In the genomic region with DNA sequence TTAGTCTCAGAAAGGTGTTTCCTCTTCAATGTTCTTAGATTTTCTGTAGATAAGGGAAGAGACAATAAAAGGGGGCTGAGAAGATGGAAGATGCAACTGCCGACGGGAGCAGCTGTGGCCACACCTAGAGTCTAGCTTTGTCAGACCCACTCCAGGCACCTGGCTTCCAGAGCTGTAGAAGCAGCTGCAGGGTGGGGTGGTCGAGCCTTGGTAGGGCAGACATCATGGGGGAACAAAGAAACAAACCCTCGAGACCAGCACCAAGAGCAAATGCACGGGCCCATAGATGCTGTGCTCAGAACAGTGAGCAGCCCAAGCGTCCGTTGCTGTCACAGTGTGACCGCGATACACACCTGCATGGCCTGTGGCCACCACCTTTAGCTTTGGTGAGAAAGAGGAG, we compare ENCODE assay signal across 32 mouse cellular contexts. TPM values are rescaled to one million over a fixed set of nuclear protein-coding genes. Genes with fewer than 3 reads are reported as not detected.
DNase-seq lines count a peak whose midpoint lies in the region; ATAC-seq and TF ChIP-seq lines count a peak whose summit lies in the region.
"Had no signal": no experiment of that assay in that cellular context is flagged by ENCODE, and none has a peak within 500 bp of the region (broad histone marks: within the 10 kb centered on the region; RNA-seq: fewer than 3 reads in every experiment).

No protein-coding gene starts in this region.

- WGBS in thymus, adult 2 months, result 19% methylated on average over 9 of the region's 9 CpGs
- WGBS in liver, embryonic 11.5 days, result 80% methylated on average over 9 of the region's 9 CpGs
- 83% methylated on average over 9 of the region's 9 CpGs for WGBS in heart, embryonic 10.5 days
- 91% methylated on average over 9 of the region's 9 CpGs for WGBS in midbrain, postnatal 0 days

- H3K36me3 ChIP-seq in thymus, adult 2 months (ENCODE audit: control insufficient read depth, insufficient read depth, low read length), result no peaks in the 10 kb centered on the region
- H3K36me3 ChIP-seq in liver, embryonic 11.5 days (ENCODE audit: control insufficient read depth, insufficient read depth, low read length), result no peaks in the 10 kb centered on the region
- H3K36me3 ChIP-seq in heart, embryonic 10.5 days, result no peaks in the 10 kb centered on the region
- H3K36me3 ChIP-seq in midbrain, postnatal 0 days (ENCODE audit: insufficient read depth, low read length), result no peaks in the 10 kb centered on the region
- H3K36me3 ChIP-seq: embryonic facial prominence, embryonic 12.5 days; embryonic facial prominence, embryonic 15.5 days; heart, embryonic 13.5 days; hindbrain, embryonic 15.5 days had no signal

- no peak overlapping the region for H3K4me3 ChIP-seq in thymus, adult 2 months (ENCODE audit: control insufficient read depth, insufficient read depth, low read length)
- H3K4me3 ChIP-seq in liver, embryonic 11.5 days (ENCODE audit: low read depth, low read length), result no peak overlapping the region
- H3K4me3 ChIP-seq in heart, embryonic 10.5 days, result no peak overlapping the region
- no peak overlapping the region for H3K4me3 ChIP-seq in midbrain, postnatal 0 days (ENCODE audit: low read depth, low read length)
- H3K4me3 ChIP-seq: embryonic facial prominence, embryonic 12.5 days; embryonic facial prominence, embryonic 15.5 days; gastrocnemius, adult 2 months; heart, embryonic 13.5 days; hindbrain, embryonic 15.5 days had no signal

- no peak for TF ChIP-seq CTCF in thymus, adult 2 months (IDR thresholded peaks at IDR 0.05; ENCODE audit: borderline replicate concordance, control insufficient read depth, extremely low read depth, insufficient read depth, low read length, poor library complexity)
- no peak for TF ChIP-seq CTCF in midbrain, postnatal 0 days (IDR thresholded peaks at IDR 0.05)

- no peak overlapping the region for H3K9ac ChIP-seq in liver, embryonic 11.5 days (ENCODE audit: low read depth, low read length)
- no peak overlapping the region for H3K9ac ChIP-seq in midbrain, postnatal 0 days (replicated peaks; ENCODE audit: low read length, poor library complexity, severe bottlenecking)
- H3K9ac ChIP-seq: embryonic facial prominence, embryonic 12.5 days; embryonic facial prominence, embryonic 15.5 days; forebrain, postnatal 0 days; heart, embryonic 13.5 days; hindbrain, embryonic 15.5 days had no signal

- no peak for ATAC-seq in liver, embryonic 11.5 days (replicated peaks; ENCODE audit: low FRiP score)
- no peak for ATAC-seq in midbrain, postnatal 0 days (ENCODE audit: low FRiP score)
- ATAC-seq: CD4-positive, CD25-positive, alpha-beta regulatory T cell, adult 4 months; forebrain, embryonic 14.5 days; forebrain, postnatal 0 days had no signal

- no peaks in the 10 kb centered on the region for H3K27me3 ChIP-seq in thymus, adult 2 months (ENCODE audit: control insufficient read depth, insufficient read depth, low read length)
- no peaks in the 10 kb centered on the region for H3K27me3 ChIP-seq in liver, embryonic 11.5 days (replicated peaks; ENCODE audit: control insufficient read depth, insufficient read depth, low read length)
- peaks cover 3% of the 10 kb centered on the region; the same call in 1 of the 2 replicates for H3K27me3 ChIP-seq in heart, embryonic 10.5 days (ENCODE audit: insufficient read depth, poor library complexity, severe bottlenecking)
- no peaks in the 10 kb centered on the region for H3K27me3 ChIP-seq in midbrain, postnatal 0 days (ENCODE audit: insufficient read depth, low read length)
- H3K27me3 ChIP-seq: embryonic facial prominence, embryonic 12.5 days; embryonic facial prominence, embryonic 15.5 days; heart, embryonic 13.5 days; hindbrain, embryonic 15.5 days had no signal

- H3K9me3 ChIP-seq in liver, embryonic 11.5 days (ENCODE audit: control insufficient read depth, low read length), result no peaks in the 10 kb centered on the region
- H3K9me3 ChIP-seq in heart, embryonic 10.5 days, result no peaks in the 10 kb centered on the region
- no peaks in the 10 kb centered on the region for H3K9me3 ChIP-seq in midbrain, postnatal 0 days (ENCODE audit: low read length)
- H3K9me3 ChIP-seq: embryonic facial prominence, embryonic 12.5 days; embryonic facial prominence, embryonic 15.5 days; hindbrain, embryonic 15.5 days had no signal

- H3K4me2 ChIP-seq in liver, embryonic 11.5 days, result no peak overlapping the region
- no peak overlapping the region for H3K4me2 ChIP-seq in midbrain, postnatal 0 days (ENCODE audit: low read depth, low read length, poor library complexity, severe bottlenecking)
- H3K4me2 ChIP-seq: embryonic facial prominence, embryonic 12.5 days; embryonic facial prominence, embryonic 15.5 days; heart, embryonic 13.5 days; hindbrain, embryonic 15.5 days had no signal

- no peak for TF ChIP-seq POLR2A in thymus, adult 2 months (IDR thresholded peaks at IDR 0.05; ENCODE audit: control insufficient read depth, extremely low read depth, insufficient read depth, low read length, poor library complexity)

- DNase-seq in ZHBTc4 (ENCODE audit: low read depth, low spot score), result peak; percentile 26
- peak; percentile 64 for DNase-seq in thymus, adult 2 months
- DNase-seq in thymus, postnatal 14 days, result peak; percentile 82
- DNase-seq in thymus, postnatal 4 days, result peak; percentile 78
- no peak for DNase-seq in liver, embryonic 11.5 days (ENCODE audit: low spot score)
- no peak for DNase-seq in heart, embryonic 10.5 days (ENCODE audit: low spot score)
- no peak for DNase-seq in midbrain, postnatal 0 days (ENCODE audit: low spot score)
- DNase-seq: adrenal gland, postnatal 10 days; cerebellum, adult 11 months; cerebellum, adult 2 months; cerebellum, adult 9-11 months; cerebellum, postnatal 25 days; forebrain, postnatal 0 days; gastrocnemius, adult 2 months; gastrocnemius, postnatal 14 days; heart, adult 18-20 months; heart, postnatal 14 days; heart, postnatal 4 days had no signal

- H3K27ac ChIP-seq in thymus, adult 2 months (ENCODE audit: control insufficient read depth, insufficient read depth, low read length), result peak overlapping the region; percentile 75
- H3K27ac ChIP-seq in liver, embryonic 11.5 days (ENCODE audit: low read depth, low read length), result no peak overlapping the region
- no peak overlapping the region for H3K27ac ChIP-seq in heart, embryonic 10.5 days
- no peak overlapping the region for H3K27ac ChIP-seq in midbrain, postnatal 0 days (ENCODE audit: low read depth, low read length)
- H3K27ac ChIP-seq: embryonic facial prominence, embryonic 12.5 days; embryonic facial prominence, embryonic 15.5 days; gastrocnemius, adult 2 months; heart, embryonic 13.5 days; hindbrain, embryonic 15.5 days had no signal

- H3K4me1 ChIP-seq in thymus, adult 2 months (replicated peaks; ENCODE audit: control insufficient read depth, insufficient read depth, low read length), result peaks cover 75% of the 10 kb centered on the region
- peaks cover 6% of the 10 kb centered on the region; the same call in 1 of the 2 replicates for H3K4me1 ChIP-seq in liver, embryonic 11.5 days (replicated peaks; ENCODE audit: control insufficient read depth, insufficient read depth, low read length)
- peaks cover 14% of the 10 kb centered on the region for H3K4me1 ChIP-seq in heart, embryonic 10.5 days
- H3K4me1 ChIP-seq in midbrain, postnatal 0 days (ENCODE audit: insufficient read depth, low read length), result no peaks in the 10 kb centered on the region
- H3K4me1 ChIP-seq: embryonic facial prominence, embryonic 15.5 days; hindbrain, embryonic 15.5 days had no signal

RNA-seq across cellular contexts. Expression of a gene that starts 22.5 kb away (rescaled TPM):
- polyA plus RNA-seq in thymus, adult 2 months (2012; rRNA removed), result 0.10 and 0.40 TPM in 2 replicates
- not detected in 2 replicates for polyA plus RNA-seq in liver, embryonic 11.5 days (2014; fragmentation: Nextera tagmentation; extraction: Ambion mirVana)
- not detected in 2 replicates for polyA plus RNA-seq in heart, embryonic 10.5 days (2016; fragmentation: Nextera tagmentation; extraction: Ambion mirVana)
- total RNA-seq in midbrain, postnatal 0 days (2014; rRNA removed), result not detected in 2 replicates
- not detected in 2 replicates for polyA plus RNA-seq in midbrain, postnatal 0 days (2015; fragmentation: Nextera tagmentation; extraction: Ambion mirVana)
- total RNA-seq: adrenal gland, adult 18-20 months; adrenal gland, postnatal 10 days; adrenal gland, postnatal 4 days; common myeloid progenitor, adult 5-6 weeks; forebrain, postnatal 0 days; gastrocnemius, adult 2 months; gastrocnemius, postnatal 14 days; gastrocnemius, postnatal 4 days; heart, adult 18-20 months; heart, postnatal 14 days; heart, postnatal 4 days had no signal
- polyA plus RNA-seq: C2C12; cerebellum, adult 2 months; embryonic facial prominence, embryonic 12.5 days; embryonic facial prominence, embryonic 15.5 days; forebrain, embryonic 11.5 days; forebrain, embryonic 14.5 days; forebrain, postnatal 0 days; frontal cortex, adult 2 months; heart, embryonic 13.5 days; hindbrain, embryonic 11.5 days; hindbrain, embryonic 15.5 days had no signal

RNA-seq across cellular contexts. Expression of a gene that starts 31.8 kb away (rescaled TPM):
- polyA plus RNA-seq in thymus, adult 2 months (2012; rRNA removed), result 58.4 and 60.2 TPM in 2 replicates
- 15.5 and 19.3 TPM in 2 replicates for polyA plus RNA-seq in liver, embryonic 11.5 days (2014; fragmentation: Nextera tagmentation; extraction: Ambion mirVana)
- 12.6 and 13.0 TPM in 2 replicates for polyA plus RNA-seq in heart, embryonic 10.5 days (2016; fragmentation: Nextera tagmentation; extraction: Ambion mirVana)
- 46.2 and 52.6 TPM in 2 replicates for total RNA-seq in midbrain, postnatal 0 days (2014; rRNA removed)
- polyA plus RNA-seq in midbrain, postnatal 0 days (2015; fragmentation: Nextera tagmentation; extraction: Ambion mirVana), result 17.7 and 19.1 TPM in 2 replicates

RNA-seq across cellular contexts. Expression of a gene that starts 45.8 kb away (rescaled TPM):
- polyA plus RNA-seq in thymus, adult 2 months (2012; rRNA removed), result 8.1 and 11.1 TPM in 2 replicates
- polyA plus RNA-seq in liver, embryonic 11.5 days (2014; fragmentation: Nextera tagmentation; extraction: Ambion mirVana), result 0.71 and 0.86 TPM in 2 replicates
- polyA plus RNA-seq in heart, embryonic 10.5 days (2016; fragmentation: Nextera tagmentation; extraction: Ambion mirVana), result 0.12 and 0.41 TPM in 2 replicates
- total RNA-seq in midbrain, postnatal 0 days (2014; rRNA removed), result 1.1 and 1.2 TPM in 2 replicates
- 0.43 and 0.87 TPM in 2 replicates for polyA plus RNA-seq in midbrain, postnatal 0 days (2015; fragmentation: Nextera tagmentation; extraction: Ambion mirVana)
- total RNA-seq: gastrocnemius, adult 2 months had no signal

Comparison
In these comparisons a context has a peak if more than half of its experiments do, and no peak if none do; other contexts are left out.
1. DNase-seq: peak in ZHBTc4 (single experiment), thymus, adult 2 months (single experiment), thymus, postnatal 14 days (single experiment) and thymus, postnatal 4 days (single experiment); none in liver, embryonic 11.5 days (single experiment), heart, embryonic 10.5 days (single experiment) and midbrain, postnatal 0 days (single experiment).